Mouse (Mus musculus): ENCODE data around the gene Tgfbr1. TPM values are rescaled to one million over a fixed set of nuclear protein-coding genes. Genes with fewer than 3 reads are reported as not detected.
A peak's percentile ranks its signal among the peaks of the same experiment; 100 is the strongest.

The Tgfbr1 gene
- polyA plus RNA-seq, 1 experiment from 2014 or later, result 25.9 TPM

DNA sequence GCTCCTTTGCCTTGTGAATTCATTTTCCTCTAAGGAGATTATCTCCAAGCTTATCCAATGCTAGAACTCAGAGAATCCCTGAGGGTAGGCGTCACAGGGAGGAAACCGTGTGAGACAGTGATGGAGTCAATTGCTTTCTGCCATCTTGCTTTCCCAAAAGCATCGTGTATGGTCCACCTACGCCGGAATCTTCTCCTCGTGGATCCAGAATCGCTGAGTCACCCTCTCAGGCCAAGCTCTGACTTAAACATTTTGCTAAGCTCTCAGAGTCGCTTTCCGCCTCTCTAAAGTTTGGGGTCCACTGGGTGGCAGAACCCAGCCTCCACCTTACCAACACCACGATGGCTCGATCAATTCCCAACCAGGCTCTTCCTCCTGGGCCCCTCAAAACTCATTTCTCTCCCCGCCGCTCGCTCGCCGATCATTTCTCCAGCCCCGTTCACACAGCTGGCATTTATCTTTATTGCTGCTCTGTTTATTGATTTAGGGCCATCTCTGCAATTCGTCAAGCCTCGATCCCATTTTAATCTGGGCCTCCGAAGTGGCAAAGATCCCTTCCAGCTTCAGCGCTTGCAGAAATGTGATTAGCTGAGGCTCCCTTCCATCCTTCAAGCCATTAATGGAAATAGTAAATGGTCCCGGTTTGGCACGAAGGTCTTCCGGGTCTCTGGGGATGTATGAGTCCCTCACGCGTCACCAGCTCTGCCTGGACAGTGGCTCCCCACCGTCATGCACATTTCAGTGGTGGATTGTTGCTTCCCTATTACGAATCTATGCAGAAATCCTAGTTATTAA, 82.7 kb downstream of the Tgfbr1 start:
- no peaks in the 10 kb centered on the region for H3K36me3 ChIP-seq (ENCODE audit: insufficient read depth, low read length)
- no peaks in the 10 kb centered on the region; the same call in 1 of the 2 replicates for H3K4me1 ChIP-seq (replicated peaks; ENCODE audit: insufficient read depth, low read length)
- no peak for TF ChIP-seq CTCF (IDR thresholded peaks at IDR 0.05; ENCODE audit: low read depth)
- H3K9me3 ChIP-seq (replicated peaks; ENCODE audit: low read length), result no peaks in the 10 kb centered on the region
- WGBS, result 60% methylated on average over 28 of the region's 28 CpGs
- H3K9ac ChIP-seq (ENCODE audit: low read depth, low read length), result no peak overlapping the region
- H3K27ac ChIP-seq, result no peak overlapping the region
- DNase-seq (ENCODE audit: low spot score) (no peak), ATAC-seq (replicated peaks; ENCODE audit: low FRiP score, low read depth) (no peak)
- H3K4me2 ChIP-seq (ENCODE audit: low read length), result no peak overlapping the region
- no peaks in the 10 kb centered on the region for H3K27me3 ChIP-seq (ENCODE audit: insufficient read depth, low read length)
- H3K4me3 ChIP-seq (replicated peaks; ENCODE audit: low read depth, low read length), result no peak overlapping the region

DNA sequence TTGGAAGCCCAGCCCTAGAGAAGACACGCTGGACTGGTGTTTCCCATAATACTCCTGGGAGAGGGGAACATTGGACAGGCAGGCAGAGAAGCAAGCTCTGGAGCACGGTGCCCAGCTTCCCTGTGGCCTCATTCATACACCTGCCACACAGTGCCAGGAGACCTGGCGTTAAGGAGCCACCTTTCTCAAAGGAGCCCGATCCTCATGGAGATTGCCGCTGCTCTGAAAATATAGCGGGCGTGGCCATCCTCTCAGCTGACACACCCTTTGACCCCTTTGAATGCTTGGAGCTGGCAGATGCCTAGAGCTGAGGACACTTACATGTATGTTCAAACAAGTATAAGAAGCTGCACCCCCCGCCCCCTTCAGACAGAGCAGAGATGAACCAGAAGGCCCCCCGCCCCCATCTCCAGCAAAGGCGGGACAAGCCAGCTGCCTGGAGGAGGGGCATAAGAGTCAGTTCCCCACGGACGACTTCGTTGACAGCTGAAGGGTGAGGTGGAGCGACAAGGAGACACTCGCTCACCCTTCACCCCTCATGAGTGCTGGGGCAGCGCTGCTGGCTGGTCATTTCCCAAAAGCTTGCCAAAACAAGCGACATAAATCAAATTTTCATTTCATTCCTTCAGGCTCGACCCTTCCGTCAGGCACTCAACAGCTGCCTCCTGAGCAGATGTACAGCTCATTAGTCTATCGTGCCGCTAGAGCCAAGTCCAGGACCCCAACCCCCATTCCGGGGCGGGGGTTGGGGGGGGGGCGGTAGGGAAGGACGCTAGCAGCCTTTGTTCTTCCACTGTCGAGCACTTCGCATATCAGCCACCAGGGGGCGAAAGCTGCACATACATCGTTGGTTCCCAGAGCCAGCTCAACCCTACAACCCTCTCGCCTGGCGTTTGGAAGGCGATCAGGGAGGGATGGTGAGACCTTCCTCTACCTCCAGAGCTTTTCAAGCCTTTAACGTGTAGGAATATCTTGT, 84.6 kb downstream of the Tgfbr1 start:
- Histone ChIP-seq H3K4me3 (replicated peaks; ENCODE audit: low read depth, low read length) (peak overlapping the region; percentile 48), H3K9ac (ENCODE audit: low read depth, low read length) (peak overlapping the region; percentile 53), H3K36me3 (ENCODE audit: insufficient read depth, low read length) (no peaks in the 10 kb centered on the region), H3K27ac (no peak overlapping the region), H3K9me3 (replicated peaks; ENCODE audit: low read length) (no peaks in the 10 kb centered on the region), H3K4me1 (replicated peaks; ENCODE audit: insufficient read depth, low read length) (no peaks in the 10 kb centered on the region; the same call in 1 of the 2 replicates), H3K27me3 (ENCODE audit: insufficient read depth, low read length) (no peaks in the 10 kb centered on the region), H3K4me2 (ENCODE audit: low read length) (peak overlapping the region; percentile 92)
- peak; percentile 93 for TF ChIP-seq CTCF (IDR thresholded peaks at IDR 0.05; ENCODE audit: low read depth)
- DNase-seq (ENCODE audit: low spot score) (peak; percentile 91), ATAC-seq (replicated peaks; ENCODE audit: low FRiP score, low read depth) (peak; percentile 82)
- WGBS, result under 1% methylated on average over 33 of the region's 33 CpGs

DNA sequence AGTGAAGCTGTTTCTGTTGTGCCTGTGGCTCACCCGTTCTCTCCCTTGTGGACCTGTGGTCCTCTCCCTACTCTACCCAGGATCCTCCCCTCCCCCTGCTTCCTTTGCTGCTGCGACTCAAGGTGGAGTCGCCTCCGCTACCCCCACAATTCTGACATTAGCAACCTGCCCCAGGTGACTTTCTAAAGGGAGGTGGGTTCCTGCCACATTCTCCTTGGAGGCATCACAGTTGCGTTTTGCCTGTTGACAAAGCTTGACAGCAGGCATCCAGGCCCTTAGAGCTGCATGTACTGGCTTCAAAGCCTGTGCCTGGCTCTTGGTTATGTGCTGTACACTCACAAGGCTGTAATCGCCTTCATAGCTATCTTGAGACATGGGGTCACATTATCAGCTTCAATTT, 85.9 kb downstream of the Tgfbr1 start:
- no peak for TF ChIP-seq CTCF (IDR thresholded peaks at IDR 0.05; ENCODE audit: low read depth)
- WGBS, result 79% methylated on average over 6 of the region's 6 CpGs
- ATAC-seq (replicated peaks; ENCODE audit: low FRiP score, low read depth) (no peak), DNase-seq (ENCODE audit: low spot score) (no peak)
- Histone ChIP-seq H3K9ac (ENCODE audit: low read depth, low read length) (no peak overlapping the region), H3K4me2 (ENCODE audit: low read length) (no peak overlapping the region), H3K27me3 (ENCODE audit: insufficient read depth, low read length) (no peaks in the 10 kb centered on the region), H3K36me3 (ENCODE audit: insufficient read depth, low read length) (no peaks in the 10 kb centered on the region), H3K9me3 (replicated peaks; ENCODE audit: low read length) (no peaks in the 10 kb centered on the region), H3K4me1 (replicated peaks; ENCODE audit: insufficient read depth, low read length) (no peaks in the 10 kb centered on the region; the same call in 1 of the 2 replicates), H3K4me3 (replicated peaks; ENCODE audit: low read depth, low read length) (no peak overlapping the region), H3K27ac (no peak overlapping the region)

DNA sequence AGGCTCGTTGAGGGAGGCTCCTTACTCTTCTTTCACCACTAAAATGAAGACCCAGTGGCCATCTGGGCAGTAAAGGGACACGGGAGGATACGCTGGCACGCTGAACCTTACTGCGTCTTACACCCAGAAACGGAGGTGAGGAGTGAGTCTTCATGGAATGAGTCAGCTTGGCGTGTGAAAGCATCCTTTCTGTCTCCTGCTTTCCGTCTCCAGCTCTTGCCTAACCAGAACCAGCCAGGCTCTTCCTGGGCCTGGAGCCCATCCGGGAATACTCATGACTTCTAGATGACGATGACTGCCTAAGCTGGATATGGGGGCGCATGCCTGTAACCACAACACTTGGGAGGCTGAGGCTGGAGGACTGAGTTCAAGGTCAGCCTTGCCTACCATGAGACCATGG, 87.9 kb downstream of the Tgfbr1 start:
- Histone ChIP-seq H3K9ac (ENCODE audit: low read depth, low read length) (no peak overlapping the region), H3K4me3 (replicated peaks; ENCODE audit: low read depth, low read length) (no peak overlapping the region), H3K36me3 (ENCODE audit: insufficient read depth, low read length) (no peaks in the 10 kb centered on the region), H3K27me3 (ENCODE audit: insufficient read depth, low read length) (no peaks in the 10 kb centered on the region), H3K9me3 (replicated peaks; ENCODE audit: low read length) (no peaks in the 10 kb centered on the region), H3K4me2 (ENCODE audit: low read length) (no peak overlapping the region), H3K27ac (no peak overlapping the region), H3K4me1 (replicated peaks; ENCODE audit: insufficient read depth, low read length) (no peaks in the 10 kb centered on the region; the same call in 1 of the 2 replicates)
- no peak for TF ChIP-seq CTCF (IDR thresholded peaks at IDR 0.05; ENCODE audit: low read depth)
- no peak for DNase-seq (ENCODE audit: low spot score)
- 89% methylated on average over 11 of the region's 11 CpGs for WGBS
- no peak for ATAC-seq (replicated peaks; ENCODE audit: low FRiP score, low read depth)

DNA sequence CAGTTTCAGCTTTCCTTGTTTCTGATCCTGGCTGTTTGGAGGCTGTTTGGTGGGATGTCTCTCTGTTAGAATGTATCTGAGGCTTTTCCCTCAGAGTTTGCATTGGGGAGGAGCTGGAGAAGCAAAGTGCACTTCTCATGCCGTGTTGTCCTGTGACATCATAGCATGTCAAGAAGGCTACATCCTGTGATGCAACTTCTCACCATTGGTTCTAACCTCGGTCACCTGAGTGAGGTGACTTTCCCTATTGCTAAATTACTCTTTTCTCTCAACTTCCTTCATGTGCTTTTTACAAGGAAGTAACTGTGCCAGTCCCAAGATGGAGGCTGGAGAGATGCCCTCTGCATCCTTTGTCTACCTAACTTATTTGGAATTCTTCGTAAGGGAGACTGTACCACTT, 95.5 kb downstream of the Tgfbr1 start:
- Histone ChIP-seq H3K9me3 (replicated peaks; ENCODE audit: low read length) (no peaks in the 10 kb centered on the region), H3K4me3 (replicated peaks; ENCODE audit: low read depth, low read length) (no peak overlapping the region), H3K27me3 (ENCODE audit: insufficient read depth, low read length) (no peaks in the 10 kb centered on the region), H3K4me1 (replicated peaks; ENCODE audit: insufficient read depth, low read length) (no peaks in the 10 kb centered on the region), H3K36me3 (ENCODE audit: insufficient read depth, low read length) (no peaks in the 10 kb centered on the region), H3K27ac (no peak overlapping the region), H3K4me2 (ENCODE audit: low read length) (no peak overlapping the region), H3K9ac (ENCODE audit: low read depth, low read length) (no peak overlapping the region)
- ATAC-seq (replicated peaks; ENCODE audit: low FRiP score, low read depth) (no peak), DNase-seq (ENCODE audit: low spot score) (no peak)
- 86% methylated on average over 3 of the region's 3 CpGs for WGBS
- TF ChIP-seq CTCF (IDR thresholded peaks at IDR 0.05; ENCODE audit: low read depth), result no peak

DNA sequence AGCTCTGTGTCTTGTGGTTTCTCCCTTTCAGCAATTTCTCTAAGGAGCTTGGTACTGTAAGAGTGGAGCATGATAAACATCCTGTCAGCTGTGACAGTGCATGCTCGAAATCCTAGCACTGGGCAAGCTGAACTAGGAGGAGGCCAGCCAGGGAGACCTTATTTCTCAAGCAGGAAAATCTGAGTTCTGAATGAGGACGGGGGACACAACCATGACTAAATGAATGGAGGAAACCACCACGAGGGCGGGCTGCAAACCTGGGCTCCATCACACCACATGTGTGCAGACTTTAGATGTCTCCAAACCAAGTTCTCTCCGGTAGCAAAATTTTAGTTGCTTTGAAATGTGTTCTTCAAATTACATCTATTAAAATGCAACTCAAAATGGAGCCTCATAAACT, 96.1 kb downstream of the Tgfbr1 start:
- Histone ChIP-seq H3K36me3 (ENCODE audit: insufficient read depth, low read length) (no peaks in the 10 kb centered on the region), H3K9ac (ENCODE audit: low read depth, low read length) (no peak overlapping the region), H3K27me3 (ENCODE audit: insufficient read depth, low read length) (no peaks in the 10 kb centered on the region), H3K4me3 (replicated peaks; ENCODE audit: low read depth, low read length) (no peak overlapping the region), H3K27ac (no peak overlapping the region), H3K4me2 (ENCODE audit: low read length) (no peak overlapping the region), H3K9me3 (replicated peaks; ENCODE audit: low read length) (no peaks in the 10 kb centered on the region), H3K4me1 (replicated peaks; ENCODE audit: insufficient read depth, low read length) (no peaks in the 10 kb centered on the region)
- TF ChIP-seq CTCF (IDR thresholded peaks at IDR 0.05; ENCODE audit: low read depth), result no peak
- DNase-seq (ENCODE audit: low spot score), result no peak
- 35% methylated on average over 5 of the region's 5 CpGs for WGBS
- ATAC-seq (replicated peaks; ENCODE audit: low FRiP score, low read depth), result no peak
